Mouse (Mus musculus): ENCODE data around the gene Olfr965. TPM values are rescaled to one million over a fixed set of nuclear protein-coding genes. Genes with fewer than 3 reads are reported as not detected.
"Not testable (repeated sequence)": the region's sequence is repeated elsewhere in the genome, so short reads cannot be mapped to it uniquely, and the experiment has no call there.

The Olfr965 gene
- not detected in 2 replicates for total RNA-seq (2014; fragmentation: Nextera tagmentation)
- total RNA-seq (2017) = not detected in 2 replicates

DNA sequence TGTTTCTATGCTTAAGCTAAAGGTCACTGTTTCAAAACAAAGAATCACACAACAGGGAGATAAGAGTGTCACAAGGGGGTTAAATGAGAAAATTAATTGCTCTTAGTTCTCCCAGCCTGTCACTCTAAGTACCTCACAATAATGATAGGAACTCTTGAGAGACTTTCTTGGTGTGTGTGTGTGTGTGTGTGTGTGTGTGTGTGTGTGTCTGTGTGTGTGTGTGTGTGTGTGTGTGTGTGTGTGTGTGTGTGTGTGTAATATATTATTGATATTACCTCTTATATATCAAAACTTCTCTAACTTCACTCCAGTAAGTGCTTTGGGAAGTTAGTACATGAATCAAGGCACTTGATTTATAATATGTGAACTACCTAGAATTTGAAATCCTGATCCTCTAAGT is at the start of gene Olfr965:
Gene Olfr965, plus strand, starts transcription at position 301 of the 400 bp plus-strand sequence.
- no peak for ATAC-seq (replicated peaks; ENCODE audit: low FRiP score, low TSS enrichment, poor library complexity, severe bottlenecking)

- ATAC-seq (replicated peaks; ENCODE audit: low FRiP score, low TSS enrichment, poor library complexity, severe bottlenecking) = no peak
Measured at GRCm38 (mm10) chr9:39666905-39667304, 44.2 kb upstream of the Olfr965 start, which contains the start of gene Olfr963. TSS of gene Olfr963 (plus strand) at chr9:39667205.

- ATAC-seq (replicated peaks; ENCODE audit: low FRiP score, low TSS enrichment, poor library complexity, severe bottlenecking) = no peak
Measured at GRCm38 (mm10) chr9:39669723-39670122, 41.4 kb upstream of the Olfr965 start.

GRCm38 (mm10) chr9:39674820-39675219 is 36.3 kb upstream of the Olfr965 start:
- no peak for ATAC-seq (replicated peaks; ENCODE audit: low FRiP score, low TSS enrichment, poor library complexity, severe bottlenecking)

- no peak for ATAC-seq (replicated peaks; ENCODE audit: low FRiP score, low TSS enrichment, poor library complexity, severe bottlenecking)
Measured at GRCm38 (mm10) chr9:39678557-39678956, 32.6 kb upstream of the Olfr965 start.

DNA sequence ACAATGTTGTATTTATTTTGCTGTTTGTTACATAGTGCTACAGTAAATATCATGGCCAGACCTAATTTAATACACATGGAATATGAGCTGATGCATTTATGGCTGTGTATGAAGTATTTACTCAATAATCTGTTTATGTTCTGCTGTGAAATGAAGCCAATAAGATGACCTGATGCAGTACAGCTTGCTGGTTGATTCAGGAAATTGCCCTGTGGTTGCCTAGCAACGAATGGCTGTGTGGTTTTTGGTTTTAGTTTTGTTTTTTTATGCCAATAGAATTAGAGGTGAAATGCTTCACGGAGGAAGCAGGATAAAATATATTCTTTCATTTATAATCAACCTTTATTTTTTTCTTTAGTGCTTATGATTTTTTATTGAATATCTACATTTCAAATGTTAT is 31.9 kb upstream of the Olfr965 start:
- ATAC-seq (replicated peaks; ENCODE audit: low FRiP score, low TSS enrichment, poor library complexity, severe bottlenecking) = no peak

- ATAC-seq (replicated peaks; ENCODE audit: low FRiP score, low TSS enrichment, poor library complexity, severe bottlenecking) = not testable (repeated sequence)
Measured at GRCm38 (mm10) chr9:39701123-39701522, 10.0 kb upstream of the Olfr965 start.

GRCm38 (mm10) chr9:39707017-39707416 is 4.1 kb upstream of the Olfr965 start, which contains the start of gene Olfr149:
TSS of gene Olfr149 (minus strand) at chr9:39707117.
- ATAC-seq (replicated peaks; ENCODE audit: low FRiP score, low TSS enrichment, poor library complexity, severe bottlenecking) = no peak

DNA sequence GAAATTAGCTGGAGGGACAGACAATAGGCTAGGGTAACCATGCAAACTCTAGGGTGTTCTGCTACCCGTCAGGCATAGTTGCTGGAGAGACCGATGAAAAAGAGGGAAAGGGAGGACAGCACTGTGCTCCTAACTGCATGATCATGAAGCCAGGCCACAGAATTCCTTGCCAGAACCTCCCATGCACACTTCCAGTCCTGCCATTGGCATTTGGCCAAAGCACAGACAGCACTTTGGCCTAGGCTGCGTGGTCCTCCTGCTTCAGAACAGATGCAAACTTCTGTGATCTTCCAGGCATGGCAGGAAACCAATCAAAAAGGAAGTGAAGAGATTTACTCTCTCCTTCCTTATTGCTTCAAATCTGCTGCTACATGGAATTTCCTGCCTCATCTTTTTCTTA is 2.2 kb upstream of the Olfr965 start:
- no peak for ATAC-seq (replicated peaks; ENCODE audit: low FRiP score, low TSS enrichment, poor library complexity, severe bottlenecking)

DNA sequence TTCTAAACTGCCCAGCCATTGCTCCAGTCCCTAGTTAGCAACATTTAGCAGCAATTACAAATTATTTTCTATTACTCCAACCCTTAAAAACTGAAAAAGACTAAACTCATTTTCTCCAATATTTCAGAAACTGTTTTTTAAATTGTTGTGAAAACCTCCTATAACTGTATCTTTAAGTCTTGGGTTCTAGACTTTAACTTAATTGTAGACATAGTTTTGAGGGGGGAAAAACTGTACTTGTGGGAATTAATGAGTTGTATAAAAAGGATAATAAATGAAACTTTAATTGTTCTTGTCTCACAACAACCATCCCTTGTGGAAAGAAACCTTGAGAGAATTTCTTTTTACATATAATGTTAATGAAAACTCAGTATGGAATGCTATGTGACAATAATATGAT is 19.5 kb downstream of the Olfr965 start, which contains the start of gene Olfr150:
Gene Olfr150, plus strand, starts transcription at position 301 of the 400 bp plus-strand sequence.
- ATAC-seq (replicated peaks; ENCODE audit: low FRiP score, low TSS enrichment, poor library complexity, severe bottlenecking) = no peak

GRCm38 (mm10) chr9:39740741-39741140 is 29.6 kb downstream of the Olfr965 start:
- no peak for ATAC-seq (replicated peaks; ENCODE audit: low FRiP score, low TSS enrichment, poor library complexity, severe bottlenecking)

DNA sequence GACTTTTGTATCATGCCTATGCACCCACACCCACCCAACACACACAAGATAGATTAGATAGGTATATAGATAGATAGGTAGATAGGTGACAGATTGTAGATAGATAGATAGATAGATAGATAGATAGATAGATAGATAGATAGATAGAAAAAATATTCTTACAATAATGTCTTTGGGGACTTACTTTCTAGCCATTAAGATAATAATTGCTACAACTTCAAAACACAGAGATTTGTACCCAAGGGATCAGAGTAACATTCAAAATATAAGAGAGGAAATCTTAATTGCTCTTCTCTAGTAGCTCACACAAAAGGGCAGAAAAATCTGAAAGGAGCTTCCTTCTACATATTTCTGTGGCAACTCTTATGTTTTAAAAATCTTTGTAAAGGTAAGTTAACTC is 34.8 kb downstream of the Olfr965 start, which contains the start of gene Olfr967:
Gene Olfr967, plus strand, starts transcription at position 301 of the 400 bp plus-strand sequence.
- ATAC-seq (replicated peaks; ENCODE audit: low FRiP score, low TSS enrichment, poor library complexity, severe bottlenecking) = no peak

- no peak for ATAC-seq (replicated peaks; ENCODE audit: low FRiP score, low TSS enrichment, poor library complexity, severe bottlenecking)
Measured at GRCm38 (mm10) chr9:39746428-39746827, 35.3 kb downstream of the Olfr965 start.

Other genes starting within 250 kb of the Olfr965 start
- gene Olfr955, start 239.4 kb upstream of the Olfr965 start, total RNA-seq (2014; fragmentation: Nextera tagmentation) = not detected in 2 replicates
- gene Olfr955, start 239.4 kb upstream of the Olfr965 start, total RNA-seq (2017) = not detected in 2 replicates
- gene Olfr44, start 217.4 kb upstream of the Olfr965 start, total RNA-seq (2014; fragmentation: Nextera tagmentation) = not detected in 2 replicates
- gene Olfr44, start 217.4 kb upstream of the Olfr965 start, total RNA-seq (2017) = not detected in 2 replicates
- gene Olfr957, start 195.5 kb upstream of the Olfr965 start, total RNA-seq (2014; fragmentation: Nextera tagmentation) = not detected in 2 replicates
- not detected in 2 replicates for gene Olfr957, start 195.5 kb upstream of the Olfr965 start, total RNA-seq (2017)
- not detected in 2 replicates for gene Olfr958, start 157.3 kb upstream of the Olfr965 start, total RNA-seq (2014; fragmentation: Nextera tagmentation)
- gene Olfr958, start 157.3 kb upstream of the Olfr965 start, total RNA-seq (2017) = not detected in 2 replicates
- gene Olfr959, start 135.8 kb upstream of the Olfr965 start, total RNA-seq (2014; fragmentation: Nextera tagmentation) = not detected in 2 replicates
- gene Olfr959, start 135.8 kb upstream of the Olfr965 start, total RNA-seq (2017) = not detected in 2 replicates
- gene AW551984, start 107.0 kb upstream of the Olfr965 start, total RNA-seq (2014; fragmentation: Nextera tagmentation) = not detected in 2 replicates
- not detected in 2 replicates for gene AW551984, start 107.0 kb upstream of the Olfr965 start, total RNA-seq (2017)
- gene Olfr148, start 100.7 kb upstream of the Olfr965 start, total RNA-seq (2014; fragmentation: Nextera tagmentation) = not detected in 2 replicates
- not detected in 2 replicates for gene Olfr148, start 100.7 kb upstream of the Olfr965 start, total RNA-seq (2017)
- not detected in 2 replicates for gene Olfr960, start 90.0 kb upstream of the Olfr965 start, total RNA-seq (2014; fragmentation: Nextera tagmentation)
- not detected in 2 replicates for gene Olfr960, start 90.0 kb upstream of the Olfr965 start, total RNA-seq (2017)
- gene Olfr961, start 66.3 kb upstream of the Olfr965 start, total RNA-seq (2014; fragmentation: Nextera tagmentation) = not detected in 2 replicates
- gene Olfr961, start 66.3 kb upstream of the Olfr965 start, total RNA-seq (2017) = not detected in 2 replicates
- not detected in 2 replicates for gene Olfr963, start 44.1 kb upstream of the Olfr965 start, total RNA-seq (2014; fragmentation: Nextera tagmentation)
- gene Olfr963, start 44.1 kb upstream of the Olfr965 start, total RNA-seq (2017) = not detected in 2 replicates
- not detected in 2 replicates for gene Olfr149, start 4.2 kb upstream of the Olfr965 start, total RNA-seq (2014; fragmentation: Nextera tagmentation)
- not detected in 2 replicates for gene Olfr149, start 4.2 kb upstream of the Olfr965 start, total RNA-seq (2017)
- gene Olfr150, start 19.6 kb downstream of the Olfr965 start, total RNA-seq (2014; fragmentation: Nextera tagmentation) = not detected in 2 replicates
- not detected in 2 replicates for gene Olfr150, start 19.6 kb downstream of the Olfr965 start, total RNA-seq (2017)
- not detected in 2 replicates for gene Olfr967, start 34.9 kb downstream of the Olfr965 start, total RNA-seq (2014; fragmentation: Nextera tagmentation)
- gene Olfr967, start 34.9 kb downstream of the Olfr965 start, total RNA-seq (2017) = not detected in 2 replicates
- not detected in 2 replicates for gene Olfr968, start 71.9 kb downstream of the Olfr965 start, total RNA-seq (2014; fragmentation: Nextera tagmentation)
- gene Olfr968, start 71.9 kb downstream of the Olfr965 start, total RNA-seq (2017) = not detected in 2 replicates
- not detected in 2 replicates for gene Olfr969, start 79.6 kb downstream of the Olfr965 start, total RNA-seq (2014; fragmentation: Nextera tagmentation)
- gene Olfr969, start 79.6 kb downstream of the Olfr965 start, total RNA-seq (2017) = not detected in 2 replicates
- gene Olfr970, start 97.5 kb downstream of the Olfr965 start, total RNA-seq (2014; fragmentation: Nextera tagmentation) = not detected in 2 replicates
- not detected in 2 replicates for gene Olfr970, start 97.5 kb downstream of the Olfr965 start, total RNA-seq (2017)
- not detected in 2 replicates for gene Olfr971, start 125.5 kb downstream of the Olfr965 start, total RNA-seq (2014; fragmentation: Nextera tagmentation)
- not detected in 2 replicates for gene Olfr971, start 125.5 kb downstream of the Olfr965 start, total RNA-seq (2017)
- gene Olfr972, start 155.1 kb downstream of the Olfr965 start, total RNA-seq (2014; fragmentation: Nextera tagmentation) = not detected in 2 replicates
- not detected in 2 replicates for gene Olfr972, start 155.1 kb downstream of the Olfr965 start, total RNA-seq (2017)
- gene Olfr229, start 196.0 kb downstream of the Olfr965 start, total RNA-seq (2014; fragmentation: Nextera tagmentation) = not detected in 2 replicates
- not detected in 2 replicates for gene Olfr229, start 196.0 kb downstream of the Olfr965 start, total RNA-seq (2017)
- not detected in 2 replicates for gene Olfr974, start 226.1 kb downstream of the Olfr965 start, total RNA-seq (2014; fragmentation: Nextera tagmentation)
- gene Olfr974, start 226.1 kb downstream of the Olfr965 start, total RNA-seq (2017) = not detected in 2 replicates
- gene Olfr975, start 240.7 kb downstream of the Olfr965 start, total RNA-seq (2014; fragmentation: Nextera tagmentation) = not detected in 2 replicates
- gene Olfr975, start 240.7 kb downstream of the Olfr965 start, total RNA-seq (2017) = not detected in 2 replicates
- not detected in 2 replicates for gene Olfr976, start 249.8 kb downstream of the Olfr965 start, total RNA-seq (2014; fragmentation: Nextera tagmentation)
- not detected in 2 replicates for gene Olfr976, start 249.8 kb downstream of the Olfr965 start, total RNA-seq (2017)

All from megakaryocyte-erythroid progenitor cell, adult 5-6 weeks (primary cell).